Mouse (Mus musculus): ENCODE measurements around the gene Ifi204.

DNA sequence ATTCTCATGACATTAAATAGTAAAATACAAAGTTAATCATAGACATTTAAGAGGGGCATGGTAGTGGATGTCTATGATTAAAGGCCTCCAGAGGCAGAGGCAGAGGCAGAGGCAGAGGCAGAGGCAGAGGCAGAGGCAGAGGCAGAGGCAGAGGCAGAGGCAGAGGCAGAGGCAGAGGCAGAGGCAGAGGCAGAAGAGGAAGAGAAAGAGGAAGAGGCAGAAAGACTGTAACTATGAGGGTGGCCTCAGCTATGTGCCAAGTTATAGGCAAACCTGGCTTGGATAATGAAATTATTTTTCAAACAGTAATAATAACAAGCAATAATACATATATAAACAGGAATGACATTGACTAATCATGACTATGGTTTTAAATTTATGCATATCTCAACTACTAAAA lies 26.2 kb downstream of the Ifi204 start:
- TF ChIP-seq POLR2A (IDR thresholded peaks at IDR 0.05; ENCODE audit: borderline replicate concordance, insufficient read depth, low read length): no peak
- TF ChIP-seq CTCF (IDR thresholded peaks at IDR 0.05; ENCODE audit: borderline replicate concordance, insufficient read depth, low read depth, low read length): no peak
